Mouse (Mus musculus): ENCODE results near the gene H1foo.

H1foo gene

GRCm38 (mm10) chr6:115944638-115945037 lies at the start of gene H1foo:
H1foo (plus strand) TSS chr6:115944938.
- DNase-seq (ENCODE audit: low read depth, low spot score): no peak

- no peak for DNase-seq (ENCODE audit: low read depth, low spot score)
Observed at GRCm38 (mm10) chr6:115896346-115896745, 48.4 kb upstream of the H1foo start.

- no peak for DNase-seq (ENCODE audit: low read depth, low spot score)
Observed at GRCm38 (mm10) chr6:115897117-115897516, 47.6 kb upstream of the H1foo start.

- DNase-seq (ENCODE audit: low read depth, low spot score): no peak
Observed at GRCm38 (mm10) chr6:115897926-115898520, 46.7 kb upstream of the H1foo start.

GRCm38 (mm10) chr6:115901062-115901461 lies 43.7 kb upstream of the H1foo start:
- DNase-seq (ENCODE audit: low read depth, low spot score): no peak

GRCm38 (mm10) chr6:115901489-115901931 lies 43.2 kb upstream of the H1foo start:
- no peak for DNase-seq (ENCODE audit: low read depth, low spot score)

DNA sequence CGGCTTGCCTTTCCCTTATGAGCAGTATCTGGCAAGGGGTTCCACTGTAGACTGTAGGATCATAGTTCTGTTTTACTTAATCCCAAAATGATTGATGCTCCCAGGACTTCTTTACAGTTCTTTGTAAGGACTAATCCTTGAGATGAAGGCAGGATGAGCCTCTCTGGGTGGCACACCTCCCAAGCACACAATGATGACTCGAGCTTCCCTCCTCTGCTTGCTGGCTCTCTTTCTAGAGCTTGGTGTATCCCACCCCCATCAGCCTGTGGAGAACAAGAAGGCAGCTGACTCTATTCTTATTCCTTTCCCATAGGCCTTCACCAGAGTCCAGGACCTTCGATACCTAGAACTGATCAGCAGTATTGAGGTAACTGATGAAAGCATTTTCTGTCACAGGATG lies 42.2 kb upstream of the H1foo start:
- no peak for DNase-seq (ENCODE audit: low read depth, low spot score)

DNA sequence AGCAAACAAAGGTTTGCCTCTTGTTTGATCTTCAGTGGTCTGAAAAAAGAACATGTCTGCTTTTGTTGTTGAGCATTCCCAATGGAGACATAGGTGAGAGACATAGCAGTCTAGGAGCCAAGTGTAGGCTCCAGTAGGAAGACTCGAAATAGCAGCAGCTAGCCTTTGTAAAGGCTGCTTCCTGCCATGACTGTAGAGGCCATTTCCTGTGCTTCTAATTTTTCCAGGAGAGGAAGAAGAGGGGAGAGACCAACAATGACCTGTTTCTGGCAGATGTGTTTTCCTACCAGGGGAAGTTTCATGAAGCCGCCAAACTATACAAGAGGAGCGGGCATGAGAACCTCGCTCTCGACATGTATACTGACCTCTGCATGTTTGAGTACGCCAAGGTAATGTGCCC lies 39.2 kb upstream of the H1foo start:
- DNase-seq (ENCODE audit: low read depth, low spot score): no peak

- DNase-seq (ENCODE audit: low read depth, low spot score): no peak
Observed at GRCm38 (mm10) chr6:115906455-115906854, 38.3 kb upstream of the H1foo start.

GRCm38 (mm10) chr6:115906871-115907270 lies 37.9 kb upstream of the H1foo start:
- DNase-seq (ENCODE audit: low read depth, low spot score): no peak

DNA sequence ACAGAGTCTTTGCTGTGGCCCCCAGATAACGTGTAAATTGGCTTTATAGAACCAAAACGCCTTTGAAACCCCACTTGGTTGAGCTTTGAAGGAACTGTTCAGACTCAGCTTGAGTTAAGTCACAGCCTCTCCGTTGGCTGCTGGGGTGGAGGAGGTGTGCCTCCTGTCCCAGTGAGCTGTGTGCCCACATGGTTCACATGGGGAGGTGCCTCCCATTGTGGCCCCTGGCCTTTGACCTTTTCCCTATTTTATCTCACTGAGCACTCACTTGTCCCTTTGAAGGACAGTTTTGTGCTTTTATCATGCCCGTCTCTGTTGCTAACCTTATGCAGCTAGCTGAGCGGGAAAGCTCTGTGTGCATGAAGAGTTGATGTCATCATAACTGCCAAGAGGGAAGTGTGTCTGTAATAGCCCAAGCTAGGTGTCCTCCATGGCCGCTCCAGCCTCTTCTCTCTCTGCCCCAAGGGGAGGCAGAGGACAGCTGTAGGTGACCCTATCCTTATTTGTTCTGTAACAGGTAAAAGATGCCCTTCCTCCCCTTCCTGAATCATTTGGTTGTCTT lies 36.2 kb upstream of the H1foo start:
- DNase-seq (ENCODE audit: low read depth, low spot score): no peak

DNA sequence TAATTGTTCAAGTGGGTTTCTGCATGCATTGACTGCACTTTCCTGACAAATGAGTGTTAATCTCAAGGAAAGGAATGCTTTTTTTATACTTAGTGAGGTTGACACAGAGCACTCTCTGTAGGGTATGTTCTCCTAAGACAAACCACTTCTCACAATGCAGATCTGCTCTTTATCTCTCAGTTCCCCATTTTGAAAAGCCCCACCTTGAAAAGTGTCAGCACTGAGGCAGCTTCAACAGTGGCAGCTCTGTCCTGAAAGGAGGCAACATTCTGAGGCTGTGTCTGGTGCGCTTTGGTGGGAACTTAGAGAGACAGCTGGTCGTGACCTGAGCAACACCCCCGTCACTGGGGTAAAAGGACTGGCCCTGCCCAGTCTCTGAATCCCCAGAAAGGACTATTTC lies 35.7 kb upstream of the H1foo start:
- no peak for DNase-seq (ENCODE audit: low read depth, low spot score)

DNA sequence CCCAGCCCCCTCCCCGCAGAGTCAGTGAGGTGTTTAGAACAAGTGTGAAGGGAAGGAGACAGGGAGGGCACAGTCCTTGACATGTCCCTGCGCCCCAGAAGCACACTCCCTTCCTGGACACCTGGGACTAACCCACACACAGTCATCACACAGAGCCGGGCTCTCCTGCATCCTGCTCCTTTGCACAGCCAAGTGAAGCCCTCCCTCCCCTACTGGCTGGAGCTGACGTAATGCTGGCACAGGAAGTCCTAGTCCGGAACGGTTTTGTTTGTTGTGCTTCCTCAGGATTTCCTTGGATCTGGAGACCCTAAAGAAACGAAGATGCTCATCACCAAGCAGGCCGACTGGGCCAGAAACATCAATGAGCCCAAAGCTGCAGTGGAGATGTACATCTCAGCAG lies 34.8 kb upstream of the H1foo start:
- DNase-seq (ENCODE audit: low read depth, low spot score): no peak

DNA sequence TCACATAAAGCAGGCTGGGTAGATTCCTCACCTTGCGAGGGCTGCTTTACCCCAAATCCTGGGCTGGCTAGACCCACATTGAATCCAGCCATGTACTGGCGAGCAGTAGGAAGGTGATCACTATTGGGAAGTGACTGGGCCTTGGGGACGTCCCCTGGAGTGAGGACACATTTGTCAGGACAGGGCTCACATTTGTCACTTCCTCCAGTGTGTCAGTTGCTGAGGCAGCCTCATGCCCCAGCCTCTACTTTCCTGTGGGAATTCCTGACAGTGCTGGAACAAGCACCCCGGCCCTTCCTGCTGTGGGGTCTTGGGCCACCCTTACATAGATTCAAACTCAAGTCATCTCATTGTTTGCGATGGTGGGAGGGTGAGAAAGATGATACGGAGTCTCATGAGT lies 33.0 kb upstream of the H1foo start:
- DNase-seq (ENCODE audit: low read depth, low spot score): no peak

DNA sequence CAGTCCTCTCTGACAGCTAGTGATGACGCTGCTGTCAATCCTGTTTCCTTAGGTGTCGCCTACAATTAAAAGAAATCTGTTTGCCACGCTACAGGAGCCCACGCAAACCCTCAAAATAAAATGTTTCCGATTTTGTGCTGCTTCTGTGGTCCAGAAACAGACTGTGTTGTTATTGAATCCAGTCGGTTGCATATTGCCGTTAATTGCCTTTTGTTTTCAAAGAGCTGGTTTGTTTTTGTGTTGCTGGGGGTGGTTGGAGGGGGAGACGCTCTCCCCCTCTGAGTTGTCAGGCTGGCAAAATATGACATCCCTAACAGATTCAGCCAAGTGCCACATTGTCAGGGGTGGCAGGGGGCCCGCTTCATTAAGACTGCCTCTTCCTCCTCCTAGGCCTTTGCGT lies 31.3 kb upstream of the H1foo start:
- DNase-seq (ENCODE audit: low read depth, low spot score): no peak

DNA sequence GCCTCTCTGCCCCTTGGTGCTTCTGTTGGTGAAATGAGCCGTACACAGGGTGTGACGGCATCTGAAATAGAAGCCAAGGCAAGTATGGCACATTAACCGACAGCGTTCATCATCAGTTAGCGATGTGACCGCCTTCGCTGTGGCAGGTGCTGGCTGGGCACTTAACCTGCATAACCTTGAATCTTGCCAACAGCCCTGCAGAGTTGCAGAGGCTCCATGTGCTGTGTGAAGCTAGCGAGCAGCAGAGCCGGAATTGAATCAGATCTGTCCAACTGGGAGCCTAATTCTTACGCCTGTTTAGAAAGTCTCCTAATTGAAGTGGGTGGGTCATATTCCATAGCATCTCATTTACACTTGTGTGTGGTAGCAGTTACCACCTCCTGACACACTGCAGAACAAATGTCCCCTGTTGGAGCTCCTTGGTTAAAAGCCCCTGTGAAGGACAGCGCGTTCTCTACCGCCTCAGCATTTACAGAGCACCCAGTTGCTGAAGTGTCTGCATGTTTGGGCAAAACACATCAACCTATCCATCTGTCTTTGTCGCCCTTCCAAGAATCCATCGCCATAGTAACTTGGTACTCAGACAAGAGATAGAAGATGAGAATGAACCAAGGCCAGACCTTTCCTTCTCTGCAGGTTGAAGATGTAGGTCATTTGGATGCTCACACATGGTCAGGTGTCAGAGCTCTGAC lies 30.1 kb upstream of the H1foo start:
- no peak for DNase-seq (ENCODE audit: low read depth, low spot score)

DNA sequence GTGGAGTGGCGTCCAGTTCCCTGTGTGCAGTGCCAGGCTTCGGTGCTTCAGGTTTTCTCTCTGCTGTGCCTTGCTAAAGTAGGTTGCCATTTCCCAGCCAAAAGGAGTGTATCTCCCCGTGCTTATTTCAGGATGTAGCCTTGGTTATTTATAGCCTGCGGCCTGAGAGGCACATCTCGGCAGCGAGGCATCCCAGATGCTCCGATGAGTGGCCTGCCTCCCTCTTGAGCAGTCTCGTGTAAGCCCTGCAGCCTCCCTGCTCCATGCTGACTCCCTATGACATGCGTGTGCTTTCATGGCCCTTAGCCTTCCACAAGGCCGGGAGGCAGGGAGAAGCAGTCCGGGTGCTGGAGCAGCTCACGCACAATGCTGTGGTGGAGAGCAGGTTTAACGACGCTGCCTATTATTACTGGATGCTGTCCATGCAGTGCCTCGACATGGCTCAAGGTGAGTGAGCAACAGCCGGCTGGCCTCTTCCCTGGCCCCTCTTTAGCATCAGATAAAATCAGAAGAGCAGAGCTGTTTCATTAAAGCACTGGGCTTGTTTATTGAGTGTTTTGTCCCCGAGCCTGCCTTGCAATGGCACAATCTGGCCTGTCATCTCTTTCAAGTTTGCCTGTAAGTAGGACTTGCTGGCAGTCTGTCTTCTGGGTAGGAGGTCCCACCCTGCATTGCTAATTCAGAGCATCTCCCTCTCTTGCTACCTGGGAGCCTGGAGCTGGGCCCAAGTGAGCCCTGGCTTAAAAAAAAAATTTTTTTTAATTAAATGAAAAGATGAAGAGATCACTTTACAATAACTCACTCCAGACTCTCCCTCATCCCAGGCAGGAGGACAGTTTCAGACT lies 28.9 kb upstream of the H1foo start:
- DNase-seq (ENCODE audit: low read depth, low spot score): no peak

- DNase-seq (ENCODE audit: low read depth, low spot score): no peak
Observed at GRCm38 (mm10) chr6:115916611-115917010, 28.1 kb upstream of the H1foo start.

DNA sequence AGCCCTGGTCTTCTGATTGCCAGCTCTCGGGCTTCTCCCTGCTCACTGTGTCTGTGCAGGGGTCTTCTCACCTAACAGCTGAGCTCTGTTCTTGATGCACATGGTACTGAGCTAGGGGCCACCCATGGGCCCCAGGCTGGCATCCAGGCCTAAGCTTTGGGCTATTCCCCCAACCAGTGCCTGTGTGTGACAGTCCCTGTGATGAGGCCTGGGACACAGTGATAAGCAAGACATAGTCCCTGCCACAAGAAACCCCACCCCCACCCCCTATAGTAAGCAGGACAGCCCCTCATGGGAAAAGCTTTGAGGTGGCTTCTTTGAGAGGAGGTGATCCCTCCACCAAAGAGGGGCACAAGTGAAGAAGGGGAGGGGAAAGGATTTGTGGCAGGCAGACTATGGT lies 26.1 kb upstream of the H1foo start:
- DNase-seq (ENCODE audit: low read depth, low spot score): no peak

DNA sequence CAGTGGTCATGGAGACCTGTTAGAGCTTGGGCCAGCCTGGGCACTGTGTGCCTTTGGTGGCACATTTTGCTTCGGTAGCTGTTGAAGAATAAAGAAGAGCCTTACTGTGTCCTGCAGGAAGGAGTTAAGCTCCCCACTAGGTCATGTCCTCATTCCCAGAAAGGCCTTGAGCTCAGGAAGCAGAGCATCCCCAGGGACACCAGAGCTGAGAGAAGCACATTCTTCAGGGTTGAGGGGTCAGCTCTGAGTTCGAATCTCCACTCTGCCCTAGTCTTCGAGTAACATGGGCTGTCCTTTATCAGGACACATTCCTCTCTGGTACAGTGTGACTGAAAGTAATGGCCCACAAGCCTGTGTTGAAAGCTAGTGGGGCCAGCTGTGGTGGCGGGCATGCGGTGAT lies 24.9 kb upstream of the H1foo start:
- DNase-seq (ENCODE audit: low read depth, low spot score): no peak

- DNase-seq (ENCODE audit: low read depth, low spot score): no peak
Observed at GRCm38 (mm10) chr6:115924829-115925228, 19.9 kb upstream of the H1foo start.

DNA sequence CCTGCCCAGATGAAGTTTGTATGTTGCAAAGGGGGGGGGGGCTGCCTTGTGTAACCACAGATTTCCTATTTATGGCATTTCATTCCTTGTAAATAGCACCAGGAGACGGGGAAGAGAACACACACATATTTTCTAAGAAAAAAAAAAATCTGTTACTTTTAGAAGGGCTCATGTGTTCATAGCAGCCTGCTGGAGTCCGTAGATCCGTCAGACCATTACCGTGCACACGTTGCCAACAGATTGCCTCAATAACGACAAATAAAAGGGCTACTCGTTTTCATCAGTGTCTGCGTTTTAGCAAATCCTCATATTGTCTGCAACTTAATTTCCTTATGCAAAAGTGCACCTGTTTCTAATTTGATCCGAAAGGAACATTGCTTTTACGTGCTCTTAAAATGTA lies 18.3 kb upstream of the H1foo start:
- DNase-seq (ENCODE audit: low read depth, low spot score): no peak
